Comparison of ENCODE assay signal across 18 mouse cellular contexts in the genomic region with DNA sequence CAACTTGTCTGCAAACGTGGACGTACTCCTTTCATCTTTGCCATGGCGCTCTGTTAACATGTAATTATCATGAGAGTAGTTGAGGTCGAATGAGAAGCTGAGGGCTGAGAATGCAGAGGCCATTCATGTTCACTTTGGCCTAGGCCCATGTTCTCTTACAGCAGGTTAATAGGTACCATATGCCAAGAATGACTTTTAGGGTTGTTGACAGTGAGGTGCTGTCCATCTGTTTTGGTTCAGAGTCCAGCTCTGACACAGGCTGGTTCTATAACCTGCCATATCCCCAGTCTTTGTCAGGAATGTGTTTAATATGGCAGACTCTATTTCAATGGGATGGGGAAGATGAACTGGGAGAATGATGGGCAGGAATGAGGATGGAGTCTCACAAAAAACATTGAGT.
A peak's percentile ranks its signal among the peaks of the same experiment; 100 is the strongest.
DNase-seq lines count a peak whose midpoint lies in the region; TF ChIP-seq lines count a peak whose summit lies in the region.
"Had no signal": no experiment of that assay in that cellular context is flagged by ENCODE, and none has a peak within 500 bp of the region (broad histone marks: within the 10 kb centered on the region; RNA-seq: fewer than 3 reads in every experiment).

No protein-coding gene starts in this region.

- DNase-seq in cerebellum, adult 9-10 months: peak; percentile 55
- DNase-seq in cerebellum, postnatal 10 days: no peak
- DNase-seq in heart, adult 11 months: peak; percentile 24
- DNase-seq in heart, postnatal 25 days (ENCODE audit: low spot score): no peak
- DNase-seq in layer of hippocampus, adult 2 months (ENCODE audit: low spot score in 2 of 2): no peak
- no peak for DNase-seq in layer of hippocampus, adult 11-12 months (ENCODE audit: low spot score)
- peak; percentile 82 for DNase-seq in brain, adult 2 months (ENCODE audit: low read depth, low spot score)
- no peak for DNase-seq in heart, adult 8-10 months (ENCODE audit: low spot score)
- DNase-seq: adrenal gland, adult 2 months; adrenal gland, adult 8-10 months; adrenal gland, postnatal 10 days; adrenal gland, postnatal 14 days; adrenal gland, postnatal 25 days; adrenal gland, postnatal 36 days; B cell, adult 2 months; cerebellum, adult 11 months; cerebellum, adult 11-12 months; cerebellum, adult 18-20 months had no signal

- H3K4me3 ChIP-seq in layer of hippocampus, adult 2 months: no peak overlapping the region

- TF ChIP-seq CTCF in layer of hippocampus, adult 2 months (conservative IDR thresholded peaks at IDR 0.05): no peak

- intact Hi-C loops in heart, postnatal 25 days (cut with DNase I): loop anchor here (5.0 kb wide), 1 partner anchor 38 kb away; no protein-coding TSS in a partner anchor

- peak overlapping the region; percentile 75; the same call in 1 of the 2 replicates for H3K27ac ChIP-seq in layer of hippocampus, adult 2 months

Comparison
In these comparisons a context has a peak if more than half of its experiments do, and no peak if none do; other contexts are left out.
1. DNase-seq: peak in cerebellum, adult 9-10 months (single experiment), heart, adult 11 months (single experiment) and brain, adult 2 months (single experiment); none in cerebellum, postnatal 10 days (0 of 2), heart, postnatal 25 days (single experiment), layer of hippocampus, adult 2 months (0 of 2), layer of hippocampus, adult 11-12 months (single experiment) and heart, adult 8-10 months (single experiment).